Mouse (Mus musculus): ENCODE results near the gene Hnrnpr. TPM values are rescaled to one million over a fixed set of nuclear protein-coding genes. Genes with fewer than 3 reads are reported as not detected.

Gene Hnrnpr
- polyA plus RNA-seq, 1 experiment from 2014 or later, result 36.6 TPM

DNA sequence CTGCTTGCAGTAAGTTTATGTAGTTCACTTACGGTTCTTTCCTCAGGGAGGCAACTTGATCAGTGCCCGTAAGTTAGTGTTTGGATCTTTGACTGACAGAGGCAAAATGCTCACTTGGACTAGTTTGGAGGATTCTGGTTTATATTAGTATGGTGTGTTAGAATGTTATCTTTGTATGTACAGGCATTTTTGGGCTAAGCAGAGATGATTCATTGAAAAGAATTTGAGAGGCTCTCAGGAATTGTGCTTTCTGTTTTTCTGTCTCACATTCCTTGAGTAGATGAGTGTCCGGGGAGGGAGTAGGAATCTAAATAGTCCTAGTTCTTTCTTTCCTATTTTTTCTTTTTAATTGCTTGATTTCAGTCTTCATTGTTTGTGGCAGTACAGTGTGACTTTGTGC is 22.4 kb downstream of the Hnrnpr start:
- Histone ChIP-seq H3K9me3 (ENCODE audit: low read length) (no peaks in the 10 kb centered on the region), H3K27ac (ENCODE audit: low read depth) (no peak overlapping the region), H3K4me3 (ENCODE audit: low read depth, low read length) (no peak overlapping the region), H3K4me2 (ENCODE audit: low read depth, low read length) (no peak overlapping the region), H3K36me3 (replicated peaks; ENCODE audit: insufficient read depth, low read length) (peaks cover 56% of the 10 kb centered on the region), H3K4me1 (ENCODE audit: insufficient read depth) (no peaks in the 10 kb centered on the region), H3K27me3 (ENCODE audit: insufficient read depth, low read length) (no peaks in the 10 kb centered on the region), H3K9ac (replicated peaks) (no peak overlapping the region)
- ATAC-seq (no peak), DNase-seq (no peak)
- WGBS (ENCODE audit: insufficient replicate concordance), result 90% methylated on average over 3 of the region's 3 CpGs
- TF ChIP-seq CTCF (IDR thresholded peaks at IDR 0.05; ENCODE audit: low read depth) (no peak), EP300 (IDR thresholded peaks at IDR 0.05; ENCODE audit: low read depth) (no peak)

DNA sequence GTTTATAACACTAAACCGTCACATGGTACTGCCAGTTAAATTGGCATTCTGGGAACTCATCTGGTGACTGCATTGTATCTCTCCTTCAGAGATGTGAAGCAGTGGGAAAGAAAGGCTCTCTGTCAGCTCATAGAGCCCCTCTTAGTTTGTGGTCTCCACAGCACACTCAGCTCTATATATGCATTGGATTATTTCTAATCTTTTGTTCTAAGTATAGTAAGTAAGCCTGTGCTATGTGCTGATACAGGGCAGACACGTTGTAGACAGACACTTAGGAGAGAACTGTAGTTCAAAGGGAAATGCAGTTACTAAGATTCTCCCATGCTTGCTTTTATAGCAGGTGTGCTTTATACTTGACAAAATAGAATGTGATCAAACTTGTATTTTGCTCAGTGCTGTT is 24.3 kb downstream of the Hnrnpr start:
- 72% methylated on average over 2 of the region's 2 CpGs for WGBS (ENCODE audit: insufficient replicate concordance)

GRCm38 (mm10) chr4:136337129-136337528 is 26.4 kb downstream of the Hnrnpr start:
- H3K4me2 ChIP-seq (ENCODE audit: low read depth, low read length), result no peak overlapping the region
- H3K4me3 ChIP-seq (ENCODE audit: low read depth, low read length), result no peak overlapping the region
- H3K9ac ChIP-seq (replicated peaks), result no peak overlapping the region
- no peaks in the 10 kb centered on the region for H3K27me3 ChIP-seq (ENCODE audit: insufficient read depth, low read length)
- TF ChIP-seq EP300 (IDR thresholded peaks at IDR 0.05; ENCODE audit: low read depth), result no peak
- TF ChIP-seq CTCF (IDR thresholded peaks at IDR 0.05; ENCODE audit: low read depth), result no peak
- no peak overlapping the region for H3K27ac ChIP-seq (ENCODE audit: low read depth)
- no peaks in the 10 kb centered on the region for H3K4me1 ChIP-seq (ENCODE audit: insufficient read depth)
- ATAC-seq (no peak), DNase-seq (no peak)
- 72% methylated on average over 4 of the region's 4 CpGs for WGBS (ENCODE audit: insufficient replicate concordance)
- no peaks in the 10 kb centered on the region for H3K9me3 ChIP-seq (ENCODE audit: low read length)
- H3K36me3 ChIP-seq (replicated peaks; ENCODE audit: insufficient read depth, low read length), result peaks cover 51% of the 10 kb centered on the region

More for the DNA sequence above, 24.3 kb downstream of the Hnrnpr start:
- TF ChIP-seq EP300 (IDR thresholded peaks at IDR 0.05; ENCODE audit: low read depth) (no peak), CTCF (IDR thresholded peaks at IDR 0.05; ENCODE audit: low read depth) (no peak)
- Histone ChIP-seq H3K27ac (ENCODE audit: low read depth) (no peak overlapping the region), H3K4me1 (ENCODE audit: insufficient read depth) (no peaks in the 10 kb centered on the region), H3K9ac (replicated peaks) (no peak overlapping the region), H3K4me3 (ENCODE audit: low read depth, low read length) (no peak overlapping the region), H3K9me3 (ENCODE audit: low read length) (no peaks in the 10 kb centered on the region), H3K27me3 (ENCODE audit: insufficient read depth, low read length) (no peaks in the 10 kb centered on the region), H3K4me2 (ENCODE audit: low read depth, low read length) (no peak overlapping the region), H3K36me3 (replicated peaks; ENCODE audit: insufficient read depth, low read length) (peaks cover 54% of the 10 kb centered on the region)
- DNase-seq (no peak), ATAC-seq (no peak)

- no peak for ATAC-seq
Observed at GRCm38 (mm10) chr4:136349616-136350015, 38.9 kb downstream of the Hnrnpr start.

GRCm38 (mm10) chr4:136357026-136357425 is 46.3 kb downstream of the Hnrnpr start:
- Histone ChIP-seq H3K36me3 (replicated peaks; ENCODE audit: insufficient read depth, low read length) (peaks cover 40% of the 10 kb centered on the region), H3K9ac (replicated peaks) (no peak overlapping the region), H3K27me3 (ENCODE audit: insufficient read depth, low read length) (no peaks in the 10 kb centered on the region), H3K27ac (ENCODE audit: low read depth) (no peak overlapping the region), H3K4me1 (ENCODE audit: insufficient read depth) (no peaks in the 10 kb centered on the region), H3K9me3 (ENCODE audit: low read length) (no peaks in the 10 kb centered on the region), H3K4me2 (ENCODE audit: low read depth, low read length) (no peak overlapping the region), H3K4me3 (ENCODE audit: low read depth, low read length) (no peak overlapping the region)
- no peak for TF ChIP-seq EP300 (IDR thresholded peaks at IDR 0.05; ENCODE audit: low read depth)
- no peak for TF ChIP-seq CTCF (IDR thresholded peaks at IDR 0.05; ENCODE audit: low read depth)
- no peak for ATAC-seq
- no peak for DNase-seq
- 69% methylated on average over 6 of the region's 6 CpGs for WGBS (ENCODE audit: insufficient replicate concordance)

More at GRCm38 (mm10) chr4:136349616-136350015, 38.9 kb downstream of the Hnrnpr start:
- Histone ChIP-seq H3K27ac (ENCODE audit: low read depth) (no peak overlapping the region), H3K9me3 (ENCODE audit: low read length) (no peaks in the 10 kb centered on the region), H3K4me2 (ENCODE audit: low read depth, low read length) (no peak overlapping the region), H3K27me3 (ENCODE audit: insufficient read depth, low read length) (no peaks in the 10 kb centered on the region), H3K9ac (replicated peaks) (no peak overlapping the region), H3K36me3 (replicated peaks; ENCODE audit: insufficient read depth, low read length) (peaks cover 34% of the 10 kb centered on the region), H3K4me3 (ENCODE audit: low read depth, low read length) (no peak overlapping the region), H3K4me1 (ENCODE audit: insufficient read depth) (no peaks in the 10 kb centered on the region)
- WGBS (ENCODE audit: insufficient replicate concordance), result 85% methylated on average over 6 of the region's 6 CpGs
- DNase-seq, result no peak
- no peak for TF ChIP-seq EP300 (IDR thresholded peaks at IDR 0.05; ENCODE audit: low read depth)
- TF ChIP-seq CTCF (IDR thresholded peaks at IDR 0.05; ENCODE audit: low read depth), result no peak

- peaks cover 40% of the 10 kb centered on the region for H3K36me3 ChIP-seq (replicated peaks; ENCODE audit: insufficient read depth, low read length)
Observed at GRCm38 (mm10) chr4:136357429-136357828, 46.7 kb downstream of the Hnrnpr start.

GRCm38 (mm10) chr4:136367856-136368255 is 57.1 kb downstream of the Hnrnpr start:
- no peak overlapping the region for H3K4me2 ChIP-seq (ENCODE audit: low read depth, low read length)
- H3K9me3 ChIP-seq (ENCODE audit: low read length), result no peaks in the 10 kb centered on the region
- no peaks in the 10 kb centered on the region for H3K4me1 ChIP-seq (ENCODE audit: insufficient read depth)
- no peak for TF ChIP-seq EP300 (IDR thresholded peaks at IDR 0.05; ENCODE audit: low read depth)
- no peak for TF ChIP-seq CTCF (IDR thresholded peaks at IDR 0.05; ENCODE audit: low read depth)
- H3K4me3 ChIP-seq (ENCODE audit: low read depth, low read length), result no peak overlapping the region
- ATAC-seq (no peak), DNase-seq (no peak)
- no peak overlapping the region for H3K9ac ChIP-seq (replicated peaks)
- WGBS (ENCODE audit: insufficient replicate concordance), result 54% methylated on average over 4 of the region's 4 CpGs
- H3K36me3 ChIP-seq (replicated peaks; ENCODE audit: insufficient read depth, low read length), result no peaks in the 10 kb centered on the region
- no peak overlapping the region for H3K27ac ChIP-seq (ENCODE audit: low read depth)
- H3K27me3 ChIP-seq (ENCODE audit: insufficient read depth, low read length), result no peaks in the 10 kb centered on the region

More at GRCm38 (mm10) chr4:136357429-136357828, 46.7 kb downstream of the Hnrnpr start:
- ATAC-seq (no peak), DNase-seq (no peak)
- Histone ChIP-seq H3K27me3 (ENCODE audit: insufficient read depth, low read length) (no peaks in the 10 kb centered on the region), H3K4me3 (ENCODE audit: low read depth, low read length) (no peak overlapping the region), H3K9ac (replicated peaks) (no peak overlapping the region), H3K27ac (ENCODE audit: low read depth) (no peak overlapping the region), H3K9me3 (ENCODE audit: low read length) (no peaks in the 10 kb centered on the region), H3K4me1 (ENCODE audit: insufficient read depth) (no peaks in the 10 kb centered on the region), H3K4me2 (ENCODE audit: low read depth, low read length) (no peak overlapping the region)
- TF ChIP-seq CTCF (IDR thresholded peaks at IDR 0.05; ENCODE audit: low read depth) (no peak), EP300 (IDR thresholded peaks at IDR 0.05; ENCODE audit: low read depth) (no peak)
- WGBS (ENCODE audit: insufficient replicate concordance), result 91% methylated on average over 4 of the region's 4 CpGs

Measured in liver, postnatal 0 days (tissue).